Mouse (Mus musculus): Measurements from ENCODE around the gene Ppm1h.

Ppm1h gene

DNA sequence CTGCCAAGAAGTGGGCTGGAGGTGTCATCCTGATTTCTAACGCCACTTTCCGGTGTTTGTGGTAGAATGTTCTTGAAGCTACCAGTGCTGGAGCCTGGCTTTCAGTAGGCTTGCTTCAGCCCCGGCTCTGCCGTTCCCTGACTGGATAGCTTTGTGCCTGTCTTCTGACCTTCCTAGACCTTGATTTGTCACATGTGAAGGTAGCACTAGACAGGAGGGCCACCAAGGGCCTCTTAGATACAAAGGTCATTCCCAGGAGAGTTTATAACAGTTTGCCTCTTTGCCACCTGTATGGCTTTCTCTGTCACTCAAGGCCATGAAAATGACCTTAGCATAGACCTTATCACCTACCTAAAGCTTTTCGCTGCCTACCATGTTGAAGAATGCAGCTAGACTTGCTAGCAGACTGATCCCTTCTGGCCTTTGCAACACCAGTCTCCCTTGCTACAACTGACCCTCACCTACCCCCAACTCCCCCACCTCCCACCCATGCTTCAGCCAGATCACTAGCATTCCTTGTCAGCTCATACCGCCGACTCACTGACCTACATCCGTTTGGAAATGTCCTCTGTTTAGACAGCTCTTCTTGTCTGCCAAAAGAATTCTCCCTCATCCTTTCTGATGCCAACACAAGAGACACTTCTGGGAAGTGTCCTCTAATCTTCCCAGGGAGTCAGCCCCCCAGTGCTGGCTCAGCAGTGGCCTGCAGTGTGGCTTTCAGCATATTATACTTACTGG, 180.5 kb downstream of the Ppm1h start:
- WGBS = 67% methylated on average over 8 of the region's 8 CpGs

DNA sequence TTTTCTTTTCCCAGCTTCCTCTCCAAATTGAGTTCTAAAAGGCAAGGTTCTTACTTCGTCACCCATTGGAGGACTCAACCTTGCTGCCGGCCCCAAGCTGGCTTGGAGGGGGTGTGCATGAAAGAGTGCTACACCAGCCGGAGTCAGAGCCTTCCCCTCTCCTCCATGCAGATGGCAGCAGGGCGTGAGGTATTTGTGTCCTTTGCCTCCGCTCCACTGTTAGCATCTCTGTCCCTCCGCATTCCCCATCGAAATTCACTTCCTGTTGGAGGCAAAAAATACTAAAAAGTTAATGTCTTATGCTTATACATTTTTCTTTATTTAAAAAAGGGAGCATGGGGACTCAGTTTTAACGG, 181.1 kb downstream of the Ppm1h start:
- WGBS = 46% methylated on average over 8 of the region's 8 CpGs

DNA sequence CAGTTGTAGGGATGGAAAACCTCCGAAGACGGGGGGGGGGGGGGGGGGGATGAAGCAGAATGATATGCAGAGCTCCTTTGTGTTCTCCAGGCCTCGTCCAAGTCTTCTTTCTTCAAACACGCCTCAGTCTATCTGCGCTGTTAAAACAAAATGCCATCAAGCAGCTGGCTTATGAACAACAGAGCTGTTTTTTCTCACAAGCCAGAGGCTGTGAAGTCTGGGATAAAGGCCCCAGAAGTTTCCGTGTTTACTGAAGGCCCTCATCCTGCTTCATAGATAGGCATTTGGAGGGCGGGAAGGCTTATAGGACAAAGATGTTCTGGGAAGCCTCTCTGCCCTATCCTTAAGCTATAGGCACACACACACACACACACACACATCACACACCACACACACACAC, 181.5 kb downstream of the Ppm1h start:
- 26% methylated on average over 7 of the region's 7 CpGs for WGBS

DNA sequence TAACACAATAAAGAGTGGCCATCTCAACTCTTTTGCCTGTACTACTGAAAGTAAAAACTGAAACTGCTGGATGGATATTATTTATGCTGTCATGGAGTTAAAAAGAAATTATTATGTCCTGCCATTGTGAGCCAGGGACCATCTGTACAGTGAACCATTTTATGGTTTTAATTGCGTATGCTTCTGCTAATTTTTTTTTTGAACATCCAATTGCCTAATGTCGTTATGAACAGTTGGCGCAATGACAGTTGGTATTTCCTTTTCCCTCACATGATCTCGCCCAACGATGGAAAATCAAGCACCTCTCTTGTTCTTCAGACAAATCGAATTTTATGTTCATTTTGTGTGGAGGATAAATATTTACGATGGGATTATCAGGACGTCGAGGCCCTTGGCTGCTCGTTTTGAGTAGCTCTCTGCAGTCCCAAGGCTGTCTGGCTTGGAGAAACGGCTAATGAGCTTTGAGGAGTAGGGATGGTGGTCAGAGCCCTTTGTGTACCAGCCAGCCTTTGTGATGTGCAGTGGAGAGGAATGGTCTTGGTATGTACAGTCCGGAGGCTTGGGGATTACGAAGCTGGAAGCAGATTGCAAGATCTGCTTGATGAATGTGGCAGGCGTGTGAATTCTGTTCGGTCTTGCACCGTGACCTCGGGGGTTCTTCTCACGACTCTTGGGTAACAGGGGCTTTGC, 183.3 kb downstream of the Ppm1h start:
- WGBS = 79% methylated on average over 18 of the region's 18 CpGs

DNA sequence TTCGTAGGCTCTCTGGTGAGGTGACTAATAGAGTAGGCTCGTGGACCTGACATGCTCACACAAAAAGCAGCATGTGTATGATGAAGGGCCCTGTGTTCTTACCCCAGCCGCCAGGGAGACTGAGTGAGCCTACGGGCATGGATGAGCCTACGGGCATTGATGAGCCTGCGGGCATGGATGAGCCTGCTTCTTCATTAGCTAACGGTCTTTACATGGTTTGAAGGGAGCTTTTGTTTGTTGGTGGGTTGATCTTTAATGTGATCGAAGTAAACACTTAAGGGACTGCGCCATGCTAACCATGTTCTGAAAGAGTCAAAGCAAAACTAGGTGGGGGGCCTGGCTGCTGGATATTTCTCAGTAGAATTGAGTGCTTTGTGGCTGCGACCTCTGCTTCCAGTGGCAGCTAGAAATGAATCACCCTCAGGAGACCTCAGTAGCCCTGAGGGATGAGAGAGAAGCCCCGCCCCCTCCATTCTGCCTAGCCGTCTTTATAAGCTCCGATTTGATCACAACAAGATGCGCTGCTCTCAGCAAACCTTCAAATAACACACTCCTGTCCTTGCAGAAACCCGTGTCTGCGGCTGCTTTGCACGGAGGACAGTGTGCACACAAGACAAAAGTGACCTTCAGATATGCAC, 183.9 kb downstream of the Ppm1h start:
- WGBS = 80% methylated on average over 17 of the region's 17 CpGs

DNA sequence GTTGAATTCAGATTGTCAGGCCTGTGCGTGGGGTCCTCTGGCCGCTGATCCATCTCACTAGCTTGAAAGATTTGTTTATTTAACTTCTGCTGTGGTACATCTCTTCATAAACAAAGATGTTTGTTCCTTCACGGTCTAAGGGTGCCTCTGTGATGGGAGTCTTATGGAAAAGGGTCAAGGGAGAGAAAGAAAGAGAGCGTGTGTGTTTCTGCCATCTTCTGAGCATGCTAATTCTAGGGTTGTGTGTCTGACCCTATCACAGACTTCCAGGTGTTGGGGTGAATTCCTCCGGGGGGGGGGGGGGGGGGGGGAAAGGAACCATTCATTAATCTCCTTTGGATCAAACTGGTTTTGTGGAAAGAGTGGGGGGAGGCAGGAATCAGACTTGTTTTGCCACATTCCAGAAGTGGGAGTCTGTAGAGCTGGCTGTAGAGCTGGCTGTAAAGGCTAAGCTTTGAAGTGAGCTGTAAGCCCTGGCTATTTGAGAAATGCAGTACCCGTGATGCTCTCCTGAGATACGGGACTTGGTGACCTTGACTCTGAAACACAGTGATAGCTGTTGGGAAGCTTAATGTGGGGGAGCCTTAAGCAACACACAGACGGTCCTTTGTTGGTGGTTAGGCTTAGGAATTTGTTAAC, 191.4 kb downstream of the Ppm1h start:
- 68% methylated on average over 8 of the region's 8 CpGs for WGBS

DNA sequence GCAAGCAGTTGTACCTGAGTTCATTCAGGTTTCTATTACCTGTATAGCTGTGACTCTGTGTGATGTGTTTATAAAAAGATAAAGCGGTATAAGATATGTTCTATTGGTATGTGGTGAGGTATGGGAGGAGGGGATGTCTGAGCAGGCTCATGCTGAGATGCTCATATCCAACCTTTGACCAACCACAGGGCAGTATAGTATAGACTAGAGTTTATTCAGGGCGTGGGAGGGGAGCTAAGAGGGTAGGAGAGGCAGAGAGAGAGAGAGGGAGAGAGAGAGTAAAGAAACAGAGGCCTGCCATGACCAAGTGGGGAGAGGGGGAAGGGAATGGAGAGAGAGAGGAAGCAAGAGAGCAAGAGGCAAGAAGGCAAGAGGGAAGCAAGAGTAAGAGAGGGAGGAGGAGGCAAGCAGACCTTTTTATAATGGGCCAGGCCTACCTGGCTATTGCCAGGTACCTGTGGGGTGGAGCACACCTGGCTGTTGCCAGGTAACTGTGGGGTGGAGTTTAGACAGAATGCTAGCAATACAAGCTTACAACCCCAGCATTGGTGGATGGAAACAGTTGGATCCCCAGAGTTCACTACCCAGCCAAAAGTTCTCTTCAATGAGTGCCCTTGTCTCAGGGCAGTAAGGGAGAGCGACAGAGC, 192.4 kb downstream of the Ppm1h start:
- 89% methylated on average over 3 of the region's 3 CpGs for WGBS

DNA sequence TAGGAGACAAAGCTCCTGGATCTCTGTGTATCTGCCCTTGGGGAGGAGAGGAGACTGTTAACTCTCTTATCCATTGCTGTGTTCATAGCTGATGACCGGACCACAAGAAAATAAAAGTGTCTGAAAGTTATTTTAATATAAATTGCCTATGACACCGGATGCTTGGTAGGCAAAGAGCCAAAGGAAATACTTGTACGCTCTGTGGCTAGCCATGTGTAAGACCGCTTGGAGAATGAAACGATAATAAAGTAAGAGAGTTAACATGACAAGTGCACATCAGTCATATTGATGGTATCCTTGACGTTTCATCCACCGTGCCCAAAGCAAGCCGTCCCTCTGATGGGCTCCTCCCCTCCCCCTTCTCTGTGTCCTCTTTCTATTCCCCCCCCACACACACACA, 194.2 kb downstream of the Ppm1h start:
- WGBS = 79% methylated on average over 8 of the region's 8 CpGs

DNA sequence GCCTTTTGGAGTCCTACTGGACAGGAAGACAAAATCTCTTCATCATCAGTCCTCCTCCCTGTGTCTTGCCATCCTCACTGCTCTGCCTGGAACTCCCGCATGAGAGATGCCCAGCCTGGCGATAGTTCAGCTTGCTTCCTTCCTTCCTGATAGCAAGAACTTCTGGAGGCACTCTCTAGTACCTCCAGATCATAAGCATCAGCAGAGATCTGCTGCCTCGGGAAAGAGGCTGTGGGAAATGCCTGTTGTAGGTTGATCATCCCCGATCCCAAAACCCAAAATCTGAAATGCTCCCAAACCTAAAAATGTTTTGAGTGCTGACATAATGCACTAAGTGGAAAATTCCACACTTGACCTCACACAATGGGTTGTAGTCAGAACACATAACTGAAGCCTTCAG, 198.4 kb downstream of the Ppm1h start:
- WGBS = 50% methylated on average over 4 of the region's 4 CpGs

DNA sequence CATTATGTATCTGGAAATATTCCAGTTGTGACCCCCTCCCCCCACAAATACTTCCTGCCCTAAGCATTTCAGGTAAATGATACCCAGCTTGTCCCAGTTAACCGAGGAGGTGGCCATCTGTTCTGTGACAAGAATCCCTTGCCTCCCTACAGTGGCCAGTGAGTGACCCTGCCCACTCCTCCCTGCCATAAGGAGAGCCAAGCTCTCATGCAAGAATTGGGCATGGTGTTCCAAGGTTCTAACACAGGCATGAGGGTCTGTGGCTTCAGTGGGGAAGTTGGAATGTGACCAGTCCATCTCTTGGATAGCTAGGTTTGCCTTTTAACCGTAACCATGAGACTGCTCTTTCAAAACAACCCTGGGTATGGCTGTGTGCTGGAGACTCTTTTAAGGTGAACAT, 198.9 kb downstream of the Ppm1h start:
- WGBS = 77% methylated on average over 2 of the region's 2 CpGs

DNA sequence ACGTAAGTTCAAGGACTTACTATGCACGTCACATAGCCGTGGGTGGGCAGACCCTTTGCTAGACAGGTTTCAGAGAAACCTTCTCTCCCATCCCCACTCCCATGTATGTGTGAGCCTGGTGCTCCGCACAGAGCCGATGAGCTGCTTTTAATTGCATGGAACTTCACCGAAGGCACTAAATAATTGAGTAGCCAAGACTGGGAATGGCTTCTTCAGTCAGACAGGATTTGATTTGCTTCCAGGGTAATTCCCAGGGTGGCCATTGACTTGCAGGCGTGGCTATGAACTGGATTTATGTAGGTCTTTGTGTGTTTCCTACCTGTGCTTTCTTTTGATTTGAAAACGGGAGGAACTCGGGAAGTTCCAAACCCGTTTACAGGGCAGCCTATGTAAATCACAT, 202.9 kb downstream of the Ppm1h start:
- 92% methylated on average over 10 of the region's 10 CpGs for WGBS

DNA sequence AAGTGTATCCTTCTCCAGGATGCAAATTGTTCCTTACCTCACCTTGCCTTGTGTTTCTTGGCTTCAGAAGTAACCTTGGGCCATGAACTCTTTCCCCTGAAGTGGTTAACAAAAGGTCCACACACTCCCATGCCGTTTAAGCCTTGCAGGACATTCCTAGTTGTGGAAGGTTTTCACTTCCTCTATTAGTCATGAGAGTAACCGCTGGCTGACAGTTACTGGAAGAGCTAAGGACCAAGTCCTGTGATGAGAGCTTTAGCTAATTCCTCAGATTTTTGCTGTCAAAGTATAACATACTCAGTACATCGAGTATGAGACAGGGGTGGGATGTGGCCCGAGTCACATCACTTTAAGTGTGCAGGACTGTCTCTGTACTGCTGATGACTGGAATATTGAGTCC, 204.1 kb downstream of the Ppm1h start:
- WGBS = 70% methylated on average over 4 of the region's 4 CpGs

DNA sequence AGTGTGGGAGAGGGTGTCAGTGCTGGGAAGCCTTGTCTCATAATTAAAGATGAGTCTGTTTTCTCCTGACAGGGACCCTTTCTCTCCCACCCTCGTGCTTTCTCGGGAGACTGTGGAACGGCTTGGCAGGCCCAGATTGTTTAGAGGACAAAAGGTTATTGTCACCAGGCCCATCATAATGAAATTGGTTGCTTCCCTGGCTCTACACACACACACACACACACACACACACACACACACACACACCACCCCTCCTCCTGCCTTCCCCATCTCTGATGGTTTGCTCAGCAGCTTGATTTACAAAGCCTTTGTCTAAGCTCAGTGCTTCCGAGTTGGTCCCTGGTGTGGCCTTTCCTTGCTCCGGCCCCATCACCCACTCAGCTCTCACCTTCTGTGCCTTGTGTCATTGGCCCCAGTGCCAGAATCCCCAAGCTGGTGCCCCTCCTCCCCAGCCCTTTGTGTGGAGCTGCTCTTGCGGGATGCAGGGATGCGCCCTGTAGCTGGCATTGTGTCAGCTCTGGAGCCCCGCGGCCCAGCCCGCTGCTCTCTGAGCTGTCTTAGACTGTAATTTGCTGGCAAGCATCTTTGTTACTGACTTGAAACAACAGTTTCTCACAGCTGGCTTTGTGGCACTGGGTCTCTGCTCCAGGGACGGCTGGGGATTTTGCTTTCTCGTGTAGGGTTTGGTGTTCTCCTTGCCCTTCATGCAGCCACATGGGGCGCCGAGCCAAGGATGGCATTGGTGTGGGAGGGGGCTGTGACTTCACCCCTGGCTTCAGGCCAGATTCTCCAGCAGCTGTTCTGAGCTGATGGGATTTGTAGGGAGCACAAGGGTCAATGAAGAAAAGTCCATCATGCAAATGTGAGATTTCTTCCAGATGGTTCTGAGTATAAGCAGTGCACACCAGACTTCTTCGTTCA, 205.5 kb downstream of the Ppm1h start:
- 15% methylated on average over 15 of the region's 15 CpGs for WGBS

DNA sequence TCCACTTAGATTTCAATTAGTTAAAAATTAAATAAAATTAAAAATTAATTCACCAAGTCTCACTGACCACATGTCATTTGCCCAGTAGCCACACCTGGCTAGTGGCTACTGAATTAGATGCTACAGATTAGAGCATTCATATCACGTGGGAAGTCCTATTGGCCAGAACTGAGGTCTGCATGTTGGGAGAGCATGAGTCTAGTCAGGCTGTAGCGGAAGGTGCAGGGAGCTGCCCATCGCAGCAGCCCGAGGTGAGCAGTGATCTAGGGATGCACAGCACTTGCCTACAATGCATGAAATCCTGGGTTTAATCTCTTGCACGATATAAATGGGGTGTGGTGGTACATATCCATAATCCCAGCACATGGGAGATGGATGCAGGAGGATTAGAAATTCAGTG, 206.7 kb downstream of the Ppm1h start:
- 82% methylated on average over 5 of the region's 5 CpGs for WGBS

DNA sequence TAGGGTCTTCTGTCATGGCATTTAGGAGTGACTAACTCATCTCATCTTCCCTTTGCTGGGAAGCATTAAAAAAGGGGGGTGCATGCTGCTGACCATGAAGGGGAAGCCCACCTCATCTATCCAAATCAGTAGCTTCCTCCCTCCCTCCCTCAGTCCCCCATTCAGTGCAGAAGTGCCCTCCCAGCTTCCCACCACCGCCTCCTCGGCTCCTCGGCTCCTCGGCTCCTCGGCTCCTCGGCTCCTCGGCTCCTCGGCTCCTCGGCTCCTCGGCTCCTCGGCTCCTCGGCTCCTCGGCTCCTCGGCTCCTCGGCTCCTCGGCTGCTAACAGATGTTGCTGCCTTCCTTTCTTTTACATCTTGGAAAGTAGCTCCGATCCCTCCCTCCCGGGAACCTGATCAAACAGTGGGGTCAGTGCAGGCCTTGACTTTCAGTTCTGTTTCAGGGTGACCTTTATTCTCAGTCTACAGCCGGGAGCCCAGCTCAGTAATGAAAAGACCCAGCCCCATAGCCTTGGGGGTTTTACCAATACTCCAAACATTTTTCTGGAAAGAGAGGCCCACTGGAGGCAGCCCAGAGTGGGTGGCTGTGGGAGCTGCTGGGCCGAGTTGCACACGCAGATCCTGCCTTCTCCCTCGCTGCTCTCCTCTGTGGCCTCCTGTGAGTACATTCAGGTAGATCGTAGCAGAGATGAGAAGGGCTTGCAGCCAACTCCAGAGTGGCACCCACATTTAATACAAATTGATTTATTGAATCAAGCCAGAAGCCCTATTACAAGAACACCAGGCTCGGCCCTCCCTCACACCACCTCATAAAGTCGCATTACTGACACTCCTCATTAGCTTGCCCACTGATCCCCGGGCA, 207.7 kb downstream of the Ppm1h start:
- 17% methylated on average over 26 of the region's 26 CpGs for WGBS

DNA sequence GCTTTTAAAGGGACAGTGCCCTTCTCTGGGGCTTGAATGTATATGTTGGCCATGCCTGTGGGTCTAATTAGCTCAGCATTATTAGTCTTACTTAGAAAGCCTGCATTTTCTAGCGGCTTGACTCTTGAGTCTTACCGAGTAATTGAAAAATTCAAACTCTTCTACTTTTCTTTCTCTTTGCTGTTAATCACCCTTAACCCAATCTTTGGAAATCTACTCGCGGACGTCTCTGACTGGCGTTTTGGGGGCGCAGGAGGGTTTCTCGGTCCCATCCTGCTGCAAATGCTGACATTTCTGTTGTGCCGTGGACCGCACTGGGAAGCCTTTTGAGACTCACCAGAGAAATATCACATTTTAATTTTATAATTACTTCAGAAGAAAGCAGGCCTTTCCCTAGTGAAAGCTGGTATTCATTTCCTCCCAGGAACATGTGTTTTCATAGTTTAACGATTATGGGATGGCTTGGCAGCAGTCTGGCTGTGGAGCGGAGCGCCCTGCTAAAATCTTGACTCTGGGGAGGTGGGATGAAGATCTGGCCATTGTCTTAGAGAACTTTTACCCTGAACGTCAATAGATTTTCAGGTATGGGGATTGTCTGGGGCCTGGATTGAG, 208.5 kb downstream of the Ppm1h start:
- 55% methylated on average over 14 of the region's 14 CpGs for WGBS

DNA sequence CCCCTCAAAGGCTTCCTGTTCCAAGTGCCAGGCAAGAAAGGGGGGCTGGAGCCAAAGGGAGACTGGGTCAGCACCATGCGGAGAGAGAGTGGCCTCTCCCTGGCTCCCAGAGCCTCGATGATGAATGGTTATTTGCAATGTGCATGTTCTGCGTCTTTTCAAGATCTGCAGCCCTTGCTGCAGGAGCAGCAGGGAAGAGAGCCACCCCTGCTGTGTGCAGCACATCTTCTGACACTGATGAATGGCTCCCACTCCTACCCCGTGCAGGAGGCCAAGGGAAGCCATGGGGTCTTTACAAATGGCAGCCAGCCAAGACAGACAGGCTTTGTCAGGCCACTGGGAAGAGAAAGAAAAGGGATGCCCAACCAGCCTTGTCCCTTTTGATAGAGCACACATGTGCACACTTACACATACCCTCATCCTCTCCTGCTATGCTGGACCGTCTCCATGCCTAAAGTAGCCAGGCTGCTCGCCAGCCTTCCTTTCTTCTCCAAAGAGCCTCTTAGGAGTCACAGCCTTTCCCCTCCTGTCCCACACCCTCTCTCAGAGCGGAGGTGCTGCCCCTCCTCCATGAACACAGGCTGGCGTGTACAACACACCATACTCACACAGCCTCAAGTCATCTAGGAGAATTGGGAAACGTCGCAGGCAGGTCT, 209.1 kb downstream of the Ppm1h start:
- WGBS = 55% methylated on average over 10 of the region's 10 CpGs

DNA sequence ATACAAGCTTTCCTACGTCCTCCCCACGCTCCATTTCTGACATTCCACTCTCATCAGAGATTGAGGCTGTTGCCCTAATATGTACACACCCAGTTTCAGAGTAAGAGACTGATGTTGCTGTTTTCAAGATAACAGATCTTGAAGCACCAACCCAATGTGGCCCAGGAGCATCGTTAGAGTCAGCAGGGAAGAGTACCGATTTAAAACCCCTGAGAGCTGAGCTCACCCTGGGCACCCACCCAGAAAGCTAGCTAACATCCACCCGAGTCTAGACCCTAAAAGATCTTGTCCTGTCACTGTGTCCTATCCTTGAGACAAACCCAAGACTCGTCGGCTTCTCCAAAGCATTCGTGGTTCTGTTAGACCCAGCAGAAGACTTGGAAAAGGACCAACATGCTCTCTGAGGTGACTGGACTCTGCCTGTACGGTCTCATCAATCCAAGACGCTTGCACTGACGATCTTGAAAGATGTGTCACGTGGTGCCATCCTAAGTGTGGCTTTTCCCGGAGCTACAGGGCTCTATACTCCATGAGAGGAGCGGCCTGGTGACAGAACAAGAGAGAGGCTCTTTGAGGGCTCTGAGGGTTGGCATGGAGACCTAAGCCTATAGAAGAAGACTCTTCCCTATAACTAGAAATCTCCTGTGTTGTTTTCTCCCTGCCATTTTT, 212.3 kb downstream of the Ppm1h start:
- 72% methylated on average over 14 of the region's 14 CpGs for WGBS

DNA sequence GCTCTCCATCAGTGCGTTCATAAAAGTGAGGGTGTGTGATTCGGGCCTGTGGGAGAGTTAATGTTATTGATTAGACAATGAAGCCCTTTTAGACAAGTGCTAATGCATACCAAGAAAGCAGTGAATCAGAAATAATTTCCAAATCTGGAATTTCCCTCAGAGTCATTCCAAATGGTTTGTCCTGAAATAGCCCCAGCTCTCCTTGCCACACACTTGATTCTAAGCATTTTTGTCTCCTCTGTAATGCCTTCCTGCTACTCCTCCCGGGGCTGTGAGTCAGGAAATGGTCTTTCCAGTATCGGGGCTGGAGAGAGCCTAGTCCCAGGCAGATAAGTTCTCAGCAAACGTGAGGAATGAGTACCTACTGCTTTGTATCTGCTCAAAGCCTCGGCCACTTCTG, 212.9 kb downstream of the Ppm1h start:
- whole genome bisulfite sequencing = 39% methylated on average over 6 of the region's 6 CpGs
